Mouse (Mus musculus) embryo, embryonic 10 days (tissue): Measurements from ENCODE around the gene Gngt2.

Experiments
- DNase-seq: peaks from one replicate; pipeline ENCODE4 v3.0.0-alpha.2; 2015; ENCODE audit warnings: low spot score

Gene Gngt2

GRCm38 (mm10) chr11:95826317-95827167, 10.5 kb upstream of the Gngt2 start:
- no peak for DNase-seq

- DNase-seq: no peak
Observed at GRCm38 (mm10) chr11:95827168-95827447, 9.9 kb upstream of the Gngt2 start.

DNA sequence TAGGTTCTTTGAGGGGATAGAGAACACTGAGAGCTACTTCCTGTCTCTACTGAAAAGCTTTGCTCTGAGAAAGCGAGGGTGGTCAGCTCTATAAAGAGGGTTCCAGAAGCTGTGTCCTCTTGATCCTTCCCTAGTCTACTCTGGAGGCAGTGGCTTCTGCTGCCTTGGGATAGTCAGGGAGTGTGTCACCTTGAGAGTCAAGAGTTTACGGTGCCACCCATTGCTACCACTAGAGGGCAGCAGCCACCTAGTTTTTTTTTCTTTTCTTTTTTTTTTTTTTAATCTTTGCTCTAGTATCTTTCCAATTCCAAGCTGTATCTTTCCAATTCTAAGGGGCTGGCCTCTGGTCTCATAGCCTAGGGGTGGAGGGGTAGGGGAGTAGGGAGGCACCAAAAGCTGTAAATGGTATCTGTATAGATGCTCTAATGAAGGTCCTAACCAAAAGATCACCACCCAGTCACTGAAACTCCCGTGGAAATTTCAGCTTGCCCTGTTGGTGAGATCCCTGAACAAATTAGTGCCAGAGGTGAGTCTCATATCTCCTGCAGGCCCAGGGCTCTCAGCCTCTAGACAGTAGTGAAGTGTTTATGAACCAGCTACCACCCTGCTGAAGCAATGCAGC, 9.4 kb upstream of the Gngt2 start:
- peak; percentile 73 for DNase-seq

- DNase-seq: no peak
Observed at GRCm38 (mm10) chr11:95828181-95828964, 8.6 kb upstream of the Gngt2 start.

- DNase-seq: no peak
Observed at GRCm38 (mm10) chr11:95829526-95830050, 7.4 kb upstream of the Gngt2 start.

DNA sequence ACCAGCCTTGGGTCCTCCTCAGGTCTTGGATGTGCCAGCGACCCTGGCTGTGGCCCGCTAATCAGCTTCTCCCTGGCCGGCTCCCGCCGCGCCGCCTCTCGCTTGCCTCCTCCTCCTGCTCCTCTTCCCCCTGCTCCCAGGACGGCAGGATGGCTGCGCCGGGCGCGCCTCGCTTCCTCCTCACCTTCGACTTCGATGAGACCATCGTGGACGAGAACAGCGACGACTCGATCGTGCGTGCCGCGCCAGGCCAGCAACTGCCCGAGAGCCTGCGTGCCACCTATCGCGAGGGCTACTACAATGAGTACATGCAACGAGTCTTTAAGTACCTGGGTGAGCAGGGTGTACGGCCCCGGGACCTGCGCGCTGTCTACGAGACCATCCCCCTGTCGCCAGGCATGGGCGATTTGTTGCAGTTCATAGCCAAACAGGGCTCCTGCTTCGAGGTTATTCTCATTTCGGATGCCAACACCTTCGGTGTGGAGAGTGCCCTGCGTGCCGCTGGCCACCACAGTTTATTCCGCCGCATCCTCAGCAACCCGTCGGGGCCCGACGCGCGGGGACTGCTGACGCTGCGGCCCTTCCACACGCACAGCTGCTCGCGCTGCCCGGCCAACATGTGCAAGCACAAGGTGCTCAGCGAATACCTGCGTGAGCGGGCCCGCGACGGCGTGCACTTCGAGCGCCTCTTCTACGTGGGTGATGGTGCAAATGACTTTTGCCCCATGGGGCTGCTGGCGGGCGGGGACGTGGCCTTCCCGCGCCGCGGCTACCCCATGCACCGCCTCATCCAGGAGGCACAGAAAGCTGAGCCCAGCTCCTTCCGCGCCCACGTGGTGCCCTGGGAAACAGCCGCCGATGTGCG, 6.4 kb upstream of the Gngt2 start:
- peak; percentile 36 for DNase-seq

DNA sequence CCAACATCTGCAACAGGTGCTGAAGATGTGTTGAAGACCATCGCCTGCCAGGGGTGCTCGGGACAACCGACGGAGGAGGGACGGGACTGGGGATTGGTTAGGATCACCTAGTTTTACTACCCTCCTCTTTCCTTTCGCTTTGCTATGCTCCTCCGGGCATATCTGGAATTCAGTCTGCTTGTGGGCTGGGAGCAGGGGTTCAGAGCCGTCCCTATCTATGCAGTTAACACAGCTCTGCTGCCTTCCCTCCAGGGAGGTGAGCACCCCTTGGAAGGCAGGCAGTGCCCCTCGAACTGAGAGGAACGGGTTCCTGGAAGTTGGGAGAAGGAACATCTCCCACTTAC, 5.8 kb upstream of the Gngt2 start:
- DNase-seq: no peak

GRCm38 (mm10) chr11:95831641-95832040, 5.4 kb upstream of the Gngt2 start:
- peak; percentile 51 for DNase-seq

GRCm38 (mm10) chr11:95832129-95833005, 4.6 kb upstream of the Gngt2 start:
- DNase-seq: no peak

GRCm38 (mm10) chr11:95833006-95833570, 3.9 kb upstream of the Gngt2 start:
- no peak for DNase-seq

DNA sequence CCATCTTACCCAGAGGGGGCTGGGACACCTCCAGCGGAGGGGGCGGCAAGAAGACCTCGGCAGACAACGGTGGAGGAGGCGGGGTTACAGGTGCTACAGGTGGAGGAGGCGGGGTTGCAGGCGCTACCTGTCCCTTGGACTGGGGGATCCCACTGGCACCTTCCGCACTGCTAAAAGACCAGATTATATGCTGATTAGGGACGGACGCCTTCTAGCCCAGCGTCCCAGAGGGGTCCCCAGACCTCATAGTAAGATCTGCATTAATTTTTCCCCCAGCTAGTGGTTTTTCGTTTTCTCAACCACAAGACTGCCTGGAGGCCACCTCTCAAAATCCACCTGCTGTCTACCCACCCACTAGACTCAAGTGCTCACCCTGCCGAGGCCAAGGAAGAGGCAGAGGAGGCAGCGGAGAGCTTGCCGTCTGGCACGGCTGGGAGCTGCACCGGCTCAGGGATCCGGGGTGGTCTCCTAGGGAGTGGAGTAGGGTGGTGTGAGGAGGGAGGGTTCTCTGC, 3.3 kb upstream of the Gngt2 start:
- DNase-seq: no peak

- no peak for DNase-seq
Observed at GRCm38 (mm10) chr11:95834143-95834667, 2.8 kb upstream of the Gngt2 start.

DNA sequence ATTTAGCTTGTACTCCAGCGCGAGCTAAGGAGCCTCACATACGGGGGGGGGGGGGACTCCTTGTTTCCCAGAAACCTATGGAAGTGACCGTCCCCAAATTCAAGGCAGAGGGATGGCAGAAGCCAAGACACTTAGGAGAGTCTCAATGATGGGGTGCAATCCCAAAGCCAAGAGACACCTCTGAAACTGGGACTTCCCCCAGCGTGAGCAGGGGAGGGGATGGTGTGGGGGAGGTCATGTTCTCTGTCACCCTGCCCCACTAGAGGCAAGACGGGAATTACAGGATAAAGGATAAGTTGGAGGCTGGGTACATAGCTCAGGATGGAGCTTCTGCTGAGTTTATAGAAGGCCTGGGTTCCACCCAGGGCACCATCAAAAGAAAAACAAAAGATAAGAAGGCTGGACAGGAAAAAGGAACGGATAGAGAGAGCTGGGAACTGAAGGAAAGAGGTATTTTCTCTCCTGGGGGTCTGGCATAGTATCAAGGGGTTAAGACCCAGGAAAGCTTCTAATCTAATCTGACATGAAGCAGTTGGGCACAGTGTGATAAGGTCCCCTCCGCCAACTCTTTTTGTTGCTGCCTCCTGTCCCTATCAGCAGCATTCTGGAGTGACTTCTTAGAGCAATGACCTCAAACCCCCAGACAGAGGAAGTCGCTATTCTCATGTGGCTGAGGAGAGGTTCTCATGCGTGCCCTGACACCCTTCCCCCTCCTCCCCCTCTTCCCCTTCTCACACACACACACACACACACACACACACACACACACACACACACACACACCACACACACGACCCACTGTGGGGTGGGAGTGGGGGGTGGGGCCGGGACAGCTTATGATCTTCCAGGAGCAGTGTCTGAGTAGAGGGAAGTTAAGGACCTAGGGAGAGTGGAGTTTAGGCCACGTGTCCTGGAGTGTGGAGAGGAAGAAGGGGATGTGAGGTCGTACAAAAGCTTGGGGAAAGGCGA, 2.0 kb upstream of the Gngt2 start:
- no peak for DNase-seq

- no peak for DNase-seq
Observed at GRCm38 (mm10) chr11:95835832-95836231, 1.2 kb upstream of the Gngt2 start.

GRCm38 (mm10) chr11:95836433-95836832, 583 bp upstream of the Gngt2 start:
- no peak for DNase-seq

- no peak for DNase-seq
Observed at GRCm38 (mm10) chr11:95838598-95838997, 1.6 kb downstream of the Gngt2 start.

GRCm38 (mm10) chr11:95838999-95839868, 2.2 kb downstream of the Gngt2 start:
- no peak for DNase-seq
